Mouse (Mus musculus) left cerebral cortex, adult 8-10 months (tissue): ENCODE measurements around the gene Hs2st1. TPM values are rescaled to one million over a fixed set of nuclear protein-coding genes. Genes with fewer than 3 reads are reported as not detected.

Experiments used
- DNase-seq, 2 experiments: peaks; one replicate each; pipeline ENCODE4 v3.0.0; 2022; ENCODE audit warnings: low spot score in 2 of 2
- total RNA-seq, 4 experiments: library from RNA; stranded (reverse); gene quantifications; 2 replicates each; pipeline ENCODE4 v1.2.4; 2022

The Hs2st1 gene
- total RNA-seq, 4 experiments from 2014 or later = 42.0 to 51.7 (median 48.7) TPM

- no peak for DNase-seq
These were observed 123.8 kb downstream of the Hs2st1 start for GRCm38 (mm10) chr3:144446081-144446634.

GRCm38 (mm10) chr3:144437871-144438398 is 132.0 kb downstream of the Hs2st1 start:
- DNase-seq = no peak

- DNase-seq = no peak
These were observed 133.9 kb downstream of the Hs2st1 start for GRCm38 (mm10) chr3:144436076-144436475.

- DNase-seq = no peak
These were observed 134.7 kb downstream of the Hs2st1 start for GRCm38 (mm10) chr3:144435281-144435680.

GRCm38 (mm10) chr3:144434276-144434675 is 135.7 kb downstream of the Hs2st1 start:
- no peak for DNase-seq

- no peak for DNase-seq
These were observed 136.9 kb downstream of the Hs2st1 start for GRCm38 (mm10) chr3:144433039-144433438.

- DNase-seq = no peak
These were observed 137.8 kb downstream of the Hs2st1 start for GRCm38 (mm10) chr3:144432143-144432577.

GRCm38 (mm10) chr3:144428514-144429431 is 141.2 kb downstream of the Hs2st1 start:
- no peak for DNase-seq

GRCm38 (mm10) chr3:144425041-144425448 is 144.9 kb downstream of the Hs2st1 start:
- DNase-seq = peak in 1 of 2 experiments; percentile 87

GRCm38 (mm10) chr3:144421404-144422180 is 148.4 kb downstream of the Hs2st1 start:
- DNase-seq = no peak

- no peak for DNase-seq
These were observed 156.2 kb downstream of the Hs2st1 start for GRCm38 (mm10) chr3:144413821-144414220.

GRCm38 (mm10) chr3:144412538-144413272 is 157.3 kb downstream of the Hs2st1 start:
- no peak for DNase-seq

GRCm38 (mm10) chr3:144411650-144412278 is 158.2 kb downstream of the Hs2st1 start:
- DNase-seq = no peak

GRCm38 (mm10) chr3:144411051-144411542 is 158.9 kb downstream of the Hs2st1 start:
- DNase-seq = no peak

- DNase-seq = no peak
These were observed 161.0 kb downstream of the Hs2st1 start for GRCm38 (mm10) chr3:144408953-144409352.

GRCm38 (mm10) chr3:144405331-144405730 is 164.7 kb downstream of the Hs2st1 start:
- no peak for DNase-seq

GRCm38 (mm10) chr3:144401292-144401691 is 168.7 kb downstream of the Hs2st1 start:
- DNase-seq = no peak

GRCm38 (mm10) chr3:144400870-144401269 is 169.1 kb downstream of the Hs2st1 start:
- DNase-seq = no peak

GRCm38 (mm10) chr3:144400374-144400773 is 169.6 kb downstream of the Hs2st1 start:
- DNase-seq = no peak
